Mouse (Mus musculus) mesoderm, embryonic 11.5 days (tissue): Measurements from ENCODE around the gene Ubr1.

Experiments used
- DNase-seq: peaks from one replicate; pipeline ENCODE4 v3.0.0-alpha.2; 2012; ENCODE audit warnings: low read depth, low spot score

Ubr1 gene

DNA sequence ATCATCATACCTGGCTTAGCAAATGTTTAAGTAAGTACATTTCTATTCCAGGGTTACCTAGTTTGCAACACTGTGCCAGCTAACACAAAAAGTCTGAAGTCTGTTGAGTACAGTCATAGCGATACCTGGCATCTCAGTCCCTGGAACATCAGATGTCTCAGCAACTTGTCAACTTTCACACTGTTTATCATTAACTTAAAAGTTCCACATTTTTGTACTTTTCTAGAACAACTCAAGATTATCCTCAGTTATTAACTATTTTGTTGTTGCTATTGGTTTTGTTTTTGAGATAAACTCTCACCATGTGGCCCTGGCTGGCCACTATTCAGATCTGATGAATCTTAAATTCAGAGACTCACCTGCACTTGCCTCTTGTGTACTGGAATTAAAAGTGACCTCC is 107.1 kb downstream of the Ubr1 start:
- no peak for DNase-seq

- no peak for DNase-seq
These were observed 109.8 kb downstream of the Ubr1 start for GRCm38 (mm10) chr2:120860699-120861098.

- no peak for DNase-seq
These were observed 112.4 kb downstream of the Ubr1 start for GRCm38 (mm10) chr2:120858131-120858530.

DNA sequence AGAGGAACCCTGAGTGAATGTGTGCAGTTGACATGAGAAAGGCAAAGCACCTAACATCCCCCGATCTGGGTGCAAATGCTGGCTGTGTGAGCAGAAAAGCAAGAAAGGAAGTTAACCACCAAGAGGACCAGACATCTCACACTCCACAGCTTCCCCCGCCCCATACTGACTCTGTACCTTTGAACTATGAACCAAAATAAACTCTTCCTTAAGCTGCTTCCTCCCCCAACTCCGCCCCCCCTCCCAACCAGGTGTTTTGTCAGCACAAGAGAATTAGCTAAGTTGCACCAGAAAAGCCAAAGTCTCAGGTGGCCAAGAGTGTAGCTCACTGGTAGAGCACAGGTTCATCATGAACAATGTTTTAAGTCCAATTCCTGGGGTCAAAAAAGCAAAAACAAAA is 117.4 kb downstream of the Ubr1 start:
- no peak for DNase-seq

DNA sequence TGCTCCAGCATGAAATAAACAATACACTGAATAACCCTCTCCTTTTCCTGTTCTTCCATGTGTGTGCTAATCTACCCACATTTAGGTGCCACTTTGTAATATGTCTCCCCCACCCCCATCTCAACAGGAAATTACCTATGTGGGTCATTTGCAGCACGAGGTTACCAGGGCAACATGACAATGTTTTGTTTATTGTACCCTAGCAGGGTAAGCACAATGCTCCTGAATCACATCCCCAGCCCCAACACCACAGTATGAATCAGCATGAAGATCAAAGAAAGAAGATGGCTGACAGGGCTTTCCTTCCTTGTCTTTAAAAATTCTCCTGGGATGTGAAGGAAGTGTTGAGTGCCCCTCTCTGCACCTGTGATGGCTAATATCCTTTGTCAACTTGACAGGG is 117.9 kb downstream of the Ubr1 start:
- no peak for DNase-seq

DNA sequence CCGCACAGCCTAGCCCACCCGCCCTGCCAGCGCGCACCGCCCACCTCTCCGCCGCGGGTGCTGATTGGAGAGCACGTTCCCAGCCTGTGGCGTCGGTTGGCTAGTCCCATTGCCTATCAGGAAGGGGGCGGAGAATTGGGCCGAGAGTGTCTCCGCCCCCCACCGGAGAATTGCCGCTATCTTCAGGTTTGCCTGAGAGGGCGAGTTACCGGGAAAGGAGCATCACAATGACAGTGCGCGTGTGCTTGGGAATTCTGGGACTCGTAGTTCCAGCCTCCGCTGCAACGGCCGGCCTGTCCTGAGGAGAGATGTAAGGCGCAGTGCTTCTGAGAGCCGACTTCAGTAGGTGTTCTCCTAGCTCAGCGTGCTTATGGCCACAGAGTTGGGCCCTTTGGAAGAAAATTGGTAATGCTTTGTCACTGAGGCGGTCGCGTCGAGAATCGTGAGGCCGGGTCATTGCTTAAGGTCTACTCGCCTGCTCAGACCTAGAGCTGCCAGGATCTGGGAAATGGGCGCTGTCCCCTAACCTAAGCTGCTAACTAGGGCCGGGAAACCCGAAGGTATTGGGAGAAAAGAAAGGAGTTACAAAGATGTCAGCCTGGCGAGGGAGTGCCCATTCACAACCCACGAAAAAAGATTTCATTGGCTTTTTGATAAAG is 120.0 kb downstream of the Ubr1 start, which contains the start of gene Ttbk2:
Ttbk2 (minus strand) TSS at position 181 of the 659 bp plus-strand sequence.
- DNase-seq = peak; percentile 97

DNA sequence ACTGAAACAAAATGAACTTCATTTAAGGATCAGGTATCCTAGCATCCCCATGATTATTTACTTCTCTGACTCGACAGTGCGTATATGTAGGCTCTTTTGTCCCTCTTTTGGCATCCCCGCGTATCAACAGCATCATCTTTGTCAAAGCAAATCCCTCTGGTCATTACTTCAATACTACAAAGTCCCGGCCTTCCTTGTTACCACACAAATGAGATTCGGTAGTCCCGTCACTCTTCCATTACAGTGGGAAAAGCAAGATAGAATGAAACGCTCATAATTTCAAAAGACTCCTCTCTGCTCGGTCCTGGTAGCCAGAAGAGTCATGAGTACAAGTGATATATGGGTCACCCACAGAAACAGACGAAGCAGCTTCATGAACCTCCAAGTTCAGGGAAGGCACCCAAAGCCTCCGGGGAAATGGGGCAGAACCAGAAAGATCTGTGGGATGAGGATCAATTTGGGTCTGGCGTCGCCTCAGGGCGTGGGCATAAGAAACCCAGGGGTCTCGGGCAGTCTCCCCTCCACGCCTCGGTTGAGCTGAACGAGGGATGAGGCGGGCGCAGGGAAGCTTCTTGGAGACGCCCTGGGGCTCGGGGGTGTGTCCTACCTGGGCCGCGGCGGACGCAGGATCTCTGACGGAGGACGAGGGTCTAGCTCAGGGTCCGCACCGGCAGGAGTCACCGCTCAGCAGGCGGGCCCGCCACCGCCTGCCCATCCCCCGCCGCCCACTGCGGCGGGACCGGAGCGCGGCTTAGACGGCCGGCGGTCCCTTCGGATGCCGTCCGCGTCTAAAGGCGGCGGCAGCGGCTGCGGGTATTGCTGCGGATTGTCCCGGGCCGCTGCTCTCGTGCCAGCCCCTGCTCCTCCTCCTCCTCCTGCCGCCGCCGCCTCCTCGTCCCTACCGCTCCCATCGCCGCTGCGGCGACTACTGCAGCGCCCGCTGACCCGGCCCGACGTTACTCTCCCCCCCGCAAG is 120.8 kb downstream of the Ubr1 start, which contains the start of gene Cdan1:
Cdan1 (minus strand) TSS at position 680 of the 975 bp plus-strand sequence.
- peak; percentile 62 for DNase-seq

DNA sequence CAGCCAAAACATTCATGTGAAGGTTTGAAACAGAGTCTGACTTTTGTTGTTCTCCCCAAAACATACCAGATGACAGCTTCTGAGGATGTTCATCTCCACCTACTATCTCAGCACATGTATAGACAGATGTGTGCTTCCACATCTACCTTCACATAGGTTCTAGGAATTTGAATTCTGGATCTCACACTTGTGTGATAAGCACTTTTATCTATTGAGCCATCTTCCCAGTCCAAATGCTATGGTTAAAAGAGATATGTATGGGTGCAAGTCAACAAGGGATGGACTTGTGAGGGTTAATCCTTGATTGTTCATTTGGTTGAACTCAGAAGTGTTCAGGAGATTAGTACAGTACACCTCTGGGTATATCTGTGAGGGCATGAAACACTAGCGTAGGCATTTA is 125.2 kb downstream of the Ubr1 start:
- no peak for DNase-seq

GRCm38 (mm10) chr2:120843990-120844389 is 126.5 kb downstream of the Ubr1 start:
- DNase-seq = no peak

GRCm38 (mm10) chr2:120841211-120841610 is 129.3 kb downstream of the Ubr1 start:
- no peak for DNase-seq

DNA sequence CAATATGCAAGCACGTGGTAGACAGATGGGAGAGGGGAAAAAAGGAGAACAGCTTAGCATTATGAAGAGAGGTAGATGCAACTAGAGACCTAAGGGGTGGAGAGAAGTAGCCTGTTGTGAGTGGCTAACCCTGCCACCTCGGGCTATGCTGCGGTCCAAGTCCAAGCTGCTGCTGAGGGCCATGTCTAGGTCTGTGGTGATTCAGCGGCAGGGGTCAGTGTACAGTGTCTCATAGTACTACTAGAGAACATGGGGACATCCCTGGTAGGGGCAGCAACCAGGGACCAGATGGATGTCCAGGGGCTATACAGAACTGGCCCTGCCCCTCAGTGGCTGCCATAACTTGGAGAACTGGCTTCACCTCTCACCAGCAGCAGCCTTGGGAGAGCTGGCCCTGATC is 135.3 kb downstream of the Ubr1 start:
- no peak for DNase-seq

- no peak for DNase-seq
These were observed 143.4 kb downstream of the Ubr1 start for GRCm38 (mm10) chr2:120826936-120827638.
